Comparison of ENCODE assay signal across 20 mouse cellular contexts in genomic region chr9:70349274-70349673, GRCm38 (mm10).
DNase-seq lines count a peak whose midpoint lies in the region; ATAC-seq and TF ChIP-seq lines count a peak whose summit lies in the region.
"Had no signal": no experiment of that assay in that cellular context is flagged by ENCODE, and none has a peak within 500 bp of the region (broad histone marks: within the 10 kb centered on the region; RNA-seq: fewer than 3 reads in every experiment).

No protein-coding gene starts in this region.

- WGBS in forebrain, postnatal 0 days = 89% methylated on average over 2 of the region's 2 CpGs

- H3K4me1 ChIP-seq in forebrain, postnatal 0 days (ENCODE audit: insufficient read depth) = no peaks in the 10 kb centered on the region
- H3K4me1 ChIP-seq: heart, embryonic 13.5 days; limb, embryonic 10.5 days; liver, embryonic 13.5 days; lung, embryonic 15.5 days had no signal

- DNase-seq in gastrocnemius, adult 2 months = peak; percentile 34
- DNase-seq in gastrocnemius, postnatal 4 days (ENCODE audit: low spot score in 2 of 2) = no peak
- peak; percentile 87 for DNase-seq in 3T3-L1 (ENCODE audit: low read depth, low spot score)
- peak; percentile 51 for DNase-seq in adrenal gland, postnatal 10 days
- DNase-seq in heart, postnatal 10 days = peak; percentile 27 to 35
- DNase-seq in cerebellum, adult 9-10 months = no peak
- DNase-seq in forebrain, postnatal 0 days = no peak
- DNase-seq: cerebellum, adult 11-12 months; layer of hippocampus, postnatal 36 days; liver, embryonic 13.5 days; thymus, postnatal 25 days had no signal

- H3K4me2 ChIP-seq in forebrain, postnatal 0 days (ENCODE audit: low read depth) = no peak overlapping the region
- H3K4me2 ChIP-seq: heart, embryonic 13.5 days; hindbrain, embryonic 15.5 days; liver, embryonic 13.5 days; lung, embryonic 15.5 days; midbrain, embryonic 11.5 days had no signal

- H3K4me3 ChIP-seq in gastrocnemius, adult 2 months = no peak overlapping the region
- no peak overlapping the region for H3K4me3 ChIP-seq in forebrain, postnatal 0 days (ENCODE audit: low read depth, low read length)
- H3K4me3 ChIP-seq: heart, embryonic 13.5 days; hindbrain, embryonic 15.5 days; limb, embryonic 10.5 days; liver, embryonic 13.5 days; lung, embryonic 15.5 days had no signal

- H3K27ac ChIP-seq in gastrocnemius, adult 2 months = peak overlapping the region; percentile 16; the same call in 1 of the 2 replicates
- H3K27ac ChIP-seq in forebrain, postnatal 0 days (ENCODE audit: low read depth, low read length) = no peak overlapping the region
- H3K27ac ChIP-seq: heart, embryonic 13.5 days; hindbrain, embryonic 15.5 days; kidney, postnatal 0 days; limb, embryonic 10.5 days; liver, embryonic 13.5 days; lung, embryonic 15.5 days; macrophage had no signal

- no peak overlapping the region for H3K9ac ChIP-seq in forebrain, postnatal 0 days
- H3K9ac ChIP-seq: heart, embryonic 13.5 days; hindbrain, embryonic 15.5 days; liver, embryonic 13.5 days; lung, embryonic 15.5 days had no signal

- intact Hi-C loops in gastrocnemius, adult 2 months (cut with DNase I) = no loop called here
- intact Hi-C loops in heart, postnatal 10 days (cut with DNase I) = loop anchor here (5.0 kb wide), 1 partner anchor 242 kb away; no protein-coding TSS in a partner anchor

- H3K27me3 ChIP-seq in forebrain, postnatal 0 days (ENCODE audit: insufficient read depth, low read length) = no peaks in the 10 kb centered on the region
- H3K27me3 ChIP-seq: heart, embryonic 13.5 days; hindbrain, embryonic 15.5 days; liver, embryonic 13.5 days; lung, embryonic 15.5 days had no signal

- ATAC-seq in forebrain, postnatal 0 days = no peak
- ATAC-seq: activated CD4-positive, CD25-positive, alpha-beta regulatory T cell, adult 4 months; intestine, embryonic 16.5 days had no signal

- H3K9me3 ChIP-seq in forebrain, postnatal 0 days (ENCODE audit: low read length) = no peaks in the 10 kb centered on the region
- H3K9me3 ChIP-seq: heart, embryonic 13.5 days; hindbrain, embryonic 15.5 days; limb, embryonic 10.5 days; liver, embryonic 13.5 days; lung, embryonic 15.5 days had no signal

- TF ChIP-seq CTCF in gastrocnemius, adult 2 months (IDR thresholded peaks at IDR 0.05) = no peak
- no peak for TF ChIP-seq CTCF in forebrain, postnatal 0 days (IDR thresholded peaks at IDR 0.05; ENCODE audit: low read depth)

- no peaks in the 10 kb centered on the region for H3K36me3 ChIP-seq in forebrain, postnatal 0 days (ENCODE audit: insufficient read depth)
- H3K36me3 ChIP-seq: hindbrain, embryonic 15.5 days; liver, embryonic 13.5 days had no signal

Comparison
In these comparisons a context has a peak if more than half of its experiments do, and no peak if none do; other contexts are left out.
1. DNase-seq: peak in gastrocnemius, adult 2 months (single experiment), 3T3-L1 (single experiment), adrenal gland, postnatal 10 days (single experiment) and heart, postnatal 10 days (2 of 2); none in gastrocnemius, postnatal 4 days (0 of 2), cerebellum, adult 9-10 months (single experiment) and forebrain, postnatal 0 days (single experiment).